Mouse (Mus musculus) G1E (cell line): Measurements from ENCODE around the gene Asnsd1. TPM values are rescaled to one million over a fixed set of nuclear protein-coding genes. Genes with fewer than 3 reads are reported as not detected.

Experiments used
- ATAC-seq: 2 replicates; pipeline ENCODE4 v1.8.0; 2016; ENCODE audit warnings: mild to moderate bottlenecking; ENCODE audit not compliant: insufficient number of reproducible peaks, poor library complexity, low FRiP score, severe bottlenecking; ENCODE audit errors: extremely low read depth
- DNase-seq: peaks from one replicate; pipeline ENCODE4 v3.0.0; 2012; ENCODE audit warnings: low spot score
- H3K27me3 ChIP-seq: 2 replicates; pipeline ENCODE4 v1.6.1; 2012; ENCODE audit warnings: mild to moderate bottlenecking, low read length, inconsistent platforms; ENCODE audit not compliant: insufficient read depth
- H3K36me3 ChIP-seq: replicated peaks from 2 replicates; pipeline ENCODE3; 2012; ENCODE audit warnings: mild to moderate bottlenecking, inconsistent platforms
- H3K4me1 ChIP-seq: 2 replicates; pipeline ENCODE4 v1.6.1; 2012; ENCODE audit warnings: low read depth, low read length, inconsistent platforms, mixed read lengths; ENCODE audit not compliant: insufficient read depth
- H3K4me3 ChIP-seq: 2 replicates; pipeline ENCODE4 v1.5.1; 2012; ENCODE audit warnings: low read depth, mild to moderate bottlenecking, inconsistent platforms, low read length, moderate library complexity, mixed read lengths
- H3K9me3 ChIP-seq: replicated peaks from 2 replicates; pipeline ENCODE4 v1.6.1; 2012; ENCODE audit warnings: inconsistent platforms
- CTCF ChIP-seq: IDR thresholded peaks from 2 replicates; pipeline ENCODE4 v1.5.1; 2012; ENCODE audit warnings: low read depth, low read length, inconsistent platforms, mixed read lengths
- GATA1 ChIP-seq: IDR thresholded peaks from 2 replicates; pipeline ENCODE4 v1.6.1; 2012; ENCODE audit warnings: borderline replicate concordance, low read length, inconsistent platforms, mixed read lengths
- GATA2 ChIP-seq: IDR thresholded peaks from 2 replicates; pipeline ENCODE4 v1.6.1; 2012; ENCODE audit warnings: low read depth, low read length, inconsistent platforms, borderline replicate concordance
- POLR2AphosphoS5 ChIP-seq: IDR thresholded peaks from 2 replicates; pipeline ENCODE4 v1.6.1; 2012; ENCODE audit warnings: low read depth, low read length, inconsistent platforms; ENCODE audit not compliant: insufficient replicate concordance
- TAL1 ChIP-seq: conservative IDR thresholded peaks from 2 replicates; pipeline ENCODE4 v1.6.1; 2012; ENCODE audit warnings: low read depth, low read length, inconsistent platforms, mixed read lengths
- polyA plus RNA-seq: library from polyadenylated mRNA; stranded (reverse); fragments of >175 nt; gene quantifications from 2 replicates; pipeline ENCODE4 v1.2.3, GENCODE M21; 2012
- total RNA-seq, 2 experiments: library from RNA; stranded (forward) in 1 of 2; stranded (reverse) in 1 of 2; fragments of 200-1000 nt in 1 of 2; fragments of >200 nt in 1 of 2; fragmentation: Nextera tagmentation in 1 of 2; gene quantifications; 2 replicates each; pipeline ENCODE4 v1.2.3; 2014 to 2017

Gene Asnsd1
- total and polyA plus RNA-seq, 3 experiments = 56.5 to 250 (median 186) TPM

- H3K4me3 ChIP-seq = peak overlapping the region; percentile 47; the same call in 1 of the 2 replicates
- no peaks in the 10 kb centered on the region for H3K9me3 ChIP-seq
- no peak for ATAC-seq
- H3K4me1 ChIP-seq = peaks cover 60% of the 10 kb centered on the region
- TF ChIP-seq GATA2 (no peak), POLR2AphosphoS5 (no peak), CTCF (no peak), GATA1 (no peak), TAL1 (no peak)
- peaks cover 24% of the 10 kb centered on the region for H3K36me3 ChIP-seq
- H3K27me3 ChIP-seq = no peaks in the 10 kb centered on the region
- no peak for DNase-seq
Measured at GRCm38 (mm10) chr1:53323254-53323653, 29.3 kb downstream of the Asnsd1 start.

- peak; percentile 56 for ATAC-seq
- H3K27me3 ChIP-seq = no peaks in the 10 kb centered on the region
Measured at GRCm38 (mm10) chr1:53321662-53322344, 30.7 kb downstream of the Asnsd1 start.

GRCm38 (mm10) chr1:53312989-53313967 is 39.3 kb downstream of the Asnsd1 start, which contains the start of gene Osgepl1:
Osgepl1 (plus strand) TSS chr1:53313624.
- H3K36me3 ChIP-seq = peaks cover 47% of the 10 kb centered on the region
- DNase-seq (no peak), ATAC-seq (peak; percentile 76)
- no peak for TF ChIP-seq GATA2
- TF ChIP-seq TAL1 = no peak
- no peak for TF ChIP-seq GATA1
- TF ChIP-seq POLR2AphosphoS5 = no peak
- no peak for TF ChIP-seq CTCF
- H3K9me3 ChIP-seq = no peaks in the 10 kb centered on the region
- no peaks in the 10 kb centered on the region for H3K27me3 ChIP-seq
- H3K4me1 ChIP-seq = peaks cover 22% of the 10 kb centered on the region
- H3K4me3 ChIP-seq = peak within 1 kb of the TSS; percentile 71

More at GRCm38 (mm10) chr1:53321662-53322344, 30.7 kb downstream of the Asnsd1 start:
- Histone ChIP-seq H3K36me3 (peaks cover 35% of the 10 kb centered on the region), H3K4me1 (peaks cover 58% of the 10 kb centered on the region), H3K4me3 (no peak overlapping the region), H3K9me3 (no peaks in the 10 kb centered on the region)
- TF ChIP-seq GATA2 (no peak), TAL1 (peak; percentile 80)
- no peak for DNase-seq

- peaks cover 62% of the 10 kb centered on the region for H3K36me3 ChIP-seq
Measured at GRCm38 (mm10) chr1:53300506-53300905, 52.0 kb downstream of the Asnsd1 start.

GRCm38 (mm10) chr1:53296581-53297383 is 55.8 kb downstream of the Asnsd1 start, which contains the start of the genes Pms1, Ormdl1 and Gm28778:
Pms1 (minus strand) TSS chr1:53297018.
Ormdl1 (plus strand) TSS chr1:53297095.
Gm28778 (plus strand) TSS chr1:53297111.
- DNase-seq (peak; percentile 100), ATAC-seq (peak; percentile 99)
- Histone ChIP-seq H3K9me3 (no peaks in the 10 kb centered on the region), H3K27me3 (no peaks in the 10 kb centered on the region), H3K4me3 (peak within 1 kb of the TSS; percentile 87), H3K36me3 (peaks cover 55% of the 10 kb centered on the region), H3K4me1 (peaks cover 37% of the 10 kb centered on the region)
- TF ChIP-seq GATA1 (no peak), GATA2 (no peak), TAL1 (no peak), POLR2AphosphoS5 (no peak), CTCF (no peak)

More at GRCm38 (mm10) chr1:53300506-53300905, 52.0 kb downstream of the Asnsd1 start:
- TF ChIP-seq GATA2 = no peak
- no peak for TF ChIP-seq POLR2AphosphoS5
- no peak for TF ChIP-seq TAL1
- TF ChIP-seq GATA1 = no peak
- TF ChIP-seq CTCF = no peak
- H3K4me3 ChIP-seq = no peak overlapping the region
- DNase-seq (no peak), ATAC-seq (no peak)
- peaks cover 33% of the 10 kb centered on the region for H3K4me1 ChIP-seq
- no peaks in the 10 kb centered on the region for H3K9me3 ChIP-seq
- no peaks in the 10 kb centered on the region for H3K27me3 ChIP-seq

Other genes with a start within 250 kb of the Asnsd1 start
- gene 1700019A02Rik, start 165.1 kb downstream of the Asnsd1 start, total RNA-seq (2014; fragmentation: Nextera tagmentation) = not detected in 2 replicates
- gene 1700019A02Rik, start 165.1 kb downstream of the Asnsd1 start, total RNA-seq (2017) = not detected in 2 replicates
- gene 1700019A02Rik, start 165.1 kb downstream of the Asnsd1 start, polyA plus RNA-seq = not detected in 2 replicates
- gene Pms1, start 55.7 kb downstream of the Asnsd1 start, total RNA-seq (2014; fragmentation: Nextera tagmentation) = 49.3 and 51.5 TPM in 2 replicates
- gene Pms1, start 55.7 kb downstream of the Asnsd1 start, total RNA-seq (2017) = 41.0 and 44.5 TPM in 2 replicates
- 2.1 and 2.9 TPM in 2 replicates for gene Pms1, start 55.7 kb downstream of the Asnsd1 start, polyA plus RNA-seq
- 61.4 and 61.7 TPM in 2 replicates for gene Ormdl1, start 55.7 kb downstream of the Asnsd1 start, total RNA-seq (2014; fragmentation: Nextera tagmentation)
- 98.6 and 102 TPM in 2 replicates for gene Ormdl1, start 55.7 kb downstream of the Asnsd1 start, total RNA-seq (2017)
- gene Ormdl1, start 55.7 kb downstream of the Asnsd1 start, polyA plus RNA-seq = 1.4 and 2.0 TPM in 2 replicates
- gene Gm28778, start 55.6 kb downstream of the Asnsd1 start, total RNA-seq (2014; fragmentation: Nextera tagmentation) = 7.2 TPM in 1 of 2 replicates, not detected in the other
- gene Gm28778, start 55.6 kb downstream of the Asnsd1 start, total RNA-seq (2017) = 3.4 TPM in 1 of 2 replicates, not detected in the other
- gene Gm28778, start 55.6 kb downstream of the Asnsd1 start, polyA plus RNA-seq = not detected in 2 replicates
- gene Osgepl1, start 39.1 kb downstream of the Asnsd1 start, total RNA-seq (2014; fragmentation: Nextera tagmentation) = 87.3 and 102 TPM in 2 replicates
- 42.9 and 51.6 TPM in 2 replicates for gene Osgepl1, start 39.1 kb downstream of the Asnsd1 start, total RNA-seq (2017)
- gene Osgepl1, start 39.1 kb downstream of the Asnsd1 start, polyA plus RNA-seq = 1.2 and 2.1 TPM in 2 replicates
- gene Asdurf, start 133 bp downstream of the Asnsd1 start, total RNA-seq (2014; fragmentation: Nextera tagmentation) = not detected in 2 replicates
- gene Asdurf, start 133 bp downstream of the Asnsd1 start, total RNA-seq (2017) = 22.0 and 55.5 TPM in 2 replicates
- 13.1 and 111 TPM in 2 replicates for gene Asdurf, start 133 bp downstream of the Asnsd1 start, polyA plus RNA-seq
- gene Gm28551, start 85 bp downstream of the Asnsd1 start, total RNA-seq (2014; fragmentation: Nextera tagmentation) = 18.3 and 24.2 TPM in 2 replicates
- 0.41 and 0.49 TPM in 2 replicates for gene Gm28551, start 85 bp downstream of the Asnsd1 start, total RNA-seq (2017)
- gene Gm28551, start 85 bp downstream of the Asnsd1 start, polyA plus RNA-seq = 0.06 TPM in 1 of 2 replicates, not detected in the other